Mouse (Mus musculus) hindbrain, embryonic 14.5 days (tissue): ENCODE results near the gene Hs3st5. TPM values are rescaled to one million over a fixed set of nuclear protein-coding genes. Genes with fewer than 3 reads are reported as not detected.
"Not testable (repeated sequence)": the region's sequence is repeated elsewhere in the genome, so short reads cannot be mapped to it uniquely, and the experiment has no call there.

Source experiments
- ATAC-seq: fragments of 200-750 bp; cut with Nextera tagmentation; 2 replicates; pipeline ENCODE4 v1.8.0; 2017; ENCODE audit warnings: moderate number of reproducible peaks, mild to moderate bottlenecking, moderate TSS enrichment, moderate library complexity; ENCODE audit not compliant: low FRiP score
- DNase-seq: peaks from one replicate; pipeline ENCODE4 v3.0.0-alpha.2; 2015; ENCODE audit warnings: low spot score
- H3K27ac ChIP-seq: fragments of 300-500 bp; sonication (generic); 2 replicates; pipeline ENCODE4 v1.5.1; 2014; ENCODE audit warnings: mild to moderate bottlenecking, moderate library complexity
- H3K27me3 ChIP-seq: fragments of 300-500 bp; sonication (generic); 2 replicates; pipeline ENCODE4 v1.6.1; 2014; ENCODE audit warnings: mild to moderate bottlenecking, low read length, mixed read lengths; ENCODE audit not compliant: control insufficient read depth, insufficient read depth
- H3K36me3 ChIP-seq: fragments of 300-500 bp; sonication (generic); replicated peaks from 2 replicates; pipeline ENCODE4 v1.6.1; 2014; ENCODE audit not compliant: control insufficient read depth, insufficient read depth
- H3K4me1 ChIP-seq: fragments of 300-500 bp; sonication (generic); replicated peaks from 2 replicates; pipeline ENCODE4 v1.6.1; 2014; ENCODE audit warnings: antibody characterized with exemption, low read length, mixed read lengths; ENCODE audit not compliant: control insufficient read depth, insufficient read depth
- H3K4me2 ChIP-seq: fragments of 300-500 bp; sonication (generic); replicated peaks from 2 replicates; pipeline ENCODE4 v1.6.1; 2014; ENCODE audit warnings: mild to moderate bottlenecking, moderate library complexity
- H3K4me3 ChIP-seq: fragments of 300-500 bp; sonication (generic); replicated peaks from 2 replicates; pipeline ENCODE4 v1.5.1; 2014; ENCODE audit warnings: mild to moderate bottlenecking, low read length
- H3K9ac ChIP-seq: fragments of 300-500 bp; sonication (generic); 2 replicates; pipeline ENCODE4 v1.6.1; 2014
- H3K9me3 ChIP-seq: fragments of 300-500 bp; sonication (generic); 2 replicates; pipeline ENCODE4 v1.6.1; 2016; ENCODE audit warnings: low read length; ENCODE audit not compliant: control insufficient read depth
- WGBS: fragments of 180-500 bp; shearing (Covaris S2); extraction: QIAGEN DNeasy Blood & Tissue Kit; methylation state at CpG from one replicate; pipeline ENCODE4 v1.1.7; 2014; 5-methylcytosine and 5-hydroxymethylcytosine counted together
- polyA plus RNA-seq: library from polyadenylated mRNA; unstranded; fragments of >200 nt; fragmentation: Nextera tagmentation; extraction: Ambion mirVana; gene quantifications from 2 replicates; pipeline ENCODE4 v1.2.1, GENCODE M21; 2014

Gene Hs3st5
- polyA plus RNA-seq, 1 experiment from 2014 or later = 36.0 TPM

DNA sequence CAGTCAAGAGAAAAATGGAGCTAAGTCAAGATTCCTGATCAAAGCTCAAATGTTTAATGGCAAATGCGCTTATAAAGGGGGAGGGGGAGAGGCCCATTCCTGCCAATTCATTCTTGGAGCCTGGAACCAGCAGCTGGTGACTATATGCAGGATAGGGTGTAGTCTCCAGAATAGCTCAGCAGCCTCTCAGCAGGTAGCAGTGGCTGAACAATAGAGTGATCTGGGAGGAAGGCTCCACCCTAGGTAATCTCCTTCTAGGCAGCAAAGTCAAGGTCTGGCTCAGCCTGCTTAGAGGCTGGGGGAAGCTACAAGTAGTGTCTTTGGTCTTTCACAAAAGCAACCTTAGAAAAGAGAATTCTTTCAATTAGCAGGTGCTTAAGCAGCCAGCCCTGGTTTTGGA is 104.8 kb downstream of the Hs3st5 start:
- not testable (repeated sequence) for DNase-seq, H3K4me3 ChIP-seq, ATAC-seq, H3K4me2 ChIP-seq, H3K27me3 ChIP-seq, H3K9me3 ChIP-seq, H3K9ac ChIP-seq, H3K36me3 ChIP-seq, H3K27ac ChIP-seq, H3K4me1 ChIP-seq
- WGBS = 8% methylated on average over 1 of the region's 1 CpGs

DNA sequence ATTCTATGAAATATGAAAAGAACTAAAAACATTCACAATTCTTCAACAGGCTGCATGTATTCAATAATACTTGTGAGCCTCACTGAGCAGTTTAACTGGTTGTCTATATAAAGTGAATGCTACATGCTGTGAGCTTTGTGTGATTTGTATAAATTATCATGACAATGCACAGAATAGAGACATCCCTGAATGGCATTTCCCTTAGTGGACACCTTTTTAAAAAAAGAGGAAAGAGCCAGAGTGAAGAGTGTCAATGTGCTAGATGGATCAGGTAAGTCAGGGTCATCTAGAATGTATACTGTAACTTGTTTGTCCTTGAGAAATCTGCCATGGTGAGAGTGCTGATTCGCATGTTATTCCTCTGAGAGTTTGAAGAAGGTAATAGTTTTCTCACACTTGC is 116.4 kb downstream of the Hs3st5 start:
- Histone ChIP-seq H3K4me1 (no peaks in the 10 kb centered on the region), H3K9ac (no peak overlapping the region), H3K36me3 (no peaks in the 10 kb centered on the region), H3K27me3 (no peaks in the 10 kb centered on the region), H3K4me2 (no peak overlapping the region), H3K9me3 (no peaks in the 10 kb centered on the region), H3K4me3 (no peak overlapping the region), H3K27ac (no peak overlapping the region)
- ATAC-seq (no peak), DNase-seq (no peak)
- 80% methylated on average over 1 of the region's 1 CpGs for WGBS

DNA sequence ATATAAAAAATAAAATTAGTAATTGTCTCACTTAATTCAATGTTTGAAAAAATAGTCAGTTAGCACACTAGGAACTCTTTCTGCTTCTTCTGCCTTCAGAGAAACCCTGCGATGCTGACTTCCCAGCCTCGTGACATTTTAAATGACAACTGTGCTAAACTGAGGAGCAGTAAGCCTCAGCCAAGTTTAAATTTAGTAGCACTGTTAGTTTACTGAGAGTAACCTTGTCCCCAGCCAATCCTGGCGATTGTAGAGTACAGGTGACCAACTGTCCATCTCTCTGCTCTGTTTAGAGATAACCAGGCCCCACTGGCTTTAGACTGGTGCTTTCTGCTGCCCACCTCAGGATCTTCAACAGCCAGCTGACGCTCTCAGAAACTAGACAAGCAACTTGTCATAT is 121.3 kb downstream of the Hs3st5 start:
- Histone ChIP-seq H3K4me1 (no peaks in the 10 kb centered on the region), H3K9me3 (no peaks in the 10 kb centered on the region), H3K4me2 (no peak overlapping the region), H3K36me3 (no peaks in the 10 kb centered on the region), H3K4me3 (no peak overlapping the region), H3K9ac (no peak overlapping the region), H3K27ac (no peak overlapping the region), H3K27me3 (no peaks in the 10 kb centered on the region)
- ATAC-seq = no peak
- DNase-seq = no peak
- 93% methylated on average over 4 of the region's 4 CpGs for WGBS

DNA sequence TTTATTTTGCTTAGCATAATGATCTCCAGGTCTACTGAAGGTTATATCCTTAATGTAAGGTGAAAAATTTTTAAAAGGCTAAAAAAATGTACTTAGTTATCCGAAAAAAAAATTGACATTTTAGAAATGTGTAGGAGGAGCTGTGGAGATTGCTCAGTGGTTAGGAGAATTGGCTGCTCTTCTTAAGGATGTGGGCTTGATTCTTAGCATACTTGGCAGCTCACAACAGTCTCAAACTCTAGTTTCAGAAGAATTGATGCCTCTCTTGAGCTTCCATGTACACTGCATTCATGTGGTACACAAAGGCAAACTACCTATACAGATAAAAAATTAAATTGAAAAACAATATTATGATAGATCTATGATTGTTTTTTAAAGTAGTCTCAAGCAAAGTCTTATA is 125.1 kb downstream of the Hs3st5 start:
- Histone ChIP-seq H3K27ac (no peak overlapping the region), H3K9ac (no peak overlapping the region), H3K36me3 (no peaks in the 10 kb centered on the region), H3K4me3 (no peak overlapping the region), H3K4me1 (no peaks in the 10 kb centered on the region), H3K4me2 (no peak overlapping the region), H3K9me3 (no peaks in the 10 kb centered on the region), H3K27me3 (no peaks in the 10 kb centered on the region)
- DNase-seq = no peak
- no peak for ATAC-seq
- 93% methylated on average over 1 of the region's 1 CpGs for WGBS

DNA sequence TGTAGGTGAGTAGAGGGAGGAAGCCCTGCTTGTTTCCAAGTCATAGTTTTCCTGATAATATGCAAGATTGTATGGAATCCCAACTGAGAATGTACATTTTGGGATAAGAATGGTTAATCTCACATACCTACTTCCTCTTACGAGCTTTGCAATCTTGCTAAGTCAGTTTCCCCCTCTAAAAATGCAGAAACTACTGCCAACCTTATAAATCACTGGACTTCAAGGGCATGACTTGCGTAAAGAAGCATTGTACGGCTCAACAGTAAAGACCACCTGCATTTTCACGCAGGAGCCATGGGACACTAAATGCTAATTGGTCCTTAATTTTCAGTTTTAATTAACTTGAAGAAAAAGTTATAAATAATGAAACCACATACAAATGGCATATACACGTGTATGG is 144.0 kb downstream of the Hs3st5 start:
- no peak overlapping the region for H3K4me2 ChIP-seq
- WGBS = 78% methylated on average over 5 of the region's 5 CpGs
- H3K27me3 ChIP-seq = no peaks in the 10 kb centered on the region
- no peaks in the 10 kb centered on the region for H3K4me1 ChIP-seq
- H3K4me3 ChIP-seq = no peak overlapping the region
- DNase-seq (no peak), ATAC-seq (no peak)
- H3K9me3 ChIP-seq = no peaks in the 10 kb centered on the region
- no peak overlapping the region for H3K27ac ChIP-seq
- no peaks in the 10 kb centered on the region for H3K36me3 ChIP-seq
- H3K9ac ChIP-seq = no peak overlapping the region

DNA sequence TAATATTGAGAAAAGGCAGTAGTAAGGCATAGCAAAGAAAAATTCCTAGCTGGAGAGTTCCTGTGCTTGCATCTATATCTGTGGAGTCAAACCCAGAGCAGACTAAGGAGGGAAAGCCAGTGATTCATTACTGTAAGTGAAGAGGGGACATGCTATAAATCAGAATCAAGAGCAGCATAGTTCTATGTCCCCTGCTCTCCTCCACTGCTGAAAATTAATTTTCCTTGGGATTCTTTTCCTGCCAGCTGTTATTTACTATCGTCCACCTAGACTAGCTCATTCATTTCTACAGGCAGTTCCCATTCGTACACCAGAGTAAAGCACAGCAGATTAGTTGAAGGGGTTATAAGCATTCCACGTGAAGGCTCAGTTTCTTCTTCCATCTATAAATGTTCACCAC is 207.4 kb downstream of the Hs3st5 start:
- Histone ChIP-seq H3K4me2 (no peak overlapping the region), H3K4me1 (no peaks in the 10 kb centered on the region), H3K4me3 (no peak overlapping the region), H3K27ac (no peak overlapping the region), H3K36me3 (no peaks in the 10 kb centered on the region), H3K9me3 (no peaks in the 10 kb centered on the region), H3K9ac (no peak overlapping the region), H3K27me3 (no peaks in the 10 kb centered on the region)
- 83% methylated on average over 3 of the region's 3 CpGs for WGBS
- no peak for DNase-seq
- no peak for ATAC-seq

DNA sequence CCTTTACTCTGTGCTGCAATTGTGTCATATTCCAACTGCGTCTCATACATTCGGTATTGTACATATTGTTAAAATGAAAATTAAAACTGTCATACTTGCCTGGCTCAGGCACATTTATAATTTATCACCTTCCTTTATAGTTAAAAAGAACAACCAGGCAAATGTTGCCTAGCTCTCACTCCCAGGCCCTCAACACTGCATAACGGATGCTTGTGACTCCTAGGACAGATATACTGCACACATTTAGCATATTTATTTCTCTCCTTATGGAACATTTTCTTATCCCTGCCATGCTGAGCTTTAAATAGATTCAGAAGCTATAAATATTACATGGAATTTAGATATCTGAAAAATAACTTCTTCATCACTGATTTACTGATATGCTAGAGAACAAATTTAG is 219.6 kb downstream of the Hs3st5 start:
- ATAC-seq = no peak
- no peak overlapping the region for H3K9ac ChIP-seq
- H3K27me3 ChIP-seq = no peaks in the 10 kb centered on the region
- H3K9me3 ChIP-seq = no peaks in the 10 kb centered on the region
- no peak overlapping the region for H3K4me2 ChIP-seq
- no peak overlapping the region for H3K27ac ChIP-seq
- DNase-seq = no peak
- no peaks in the 10 kb centered on the region for H3K36me3 ChIP-seq
- WGBS = 74% methylated on average over 3 of the region's 3 CpGs
- H3K4me1 ChIP-seq = peaks cover 8% of the 10 kb centered on the region; the same call in 1 of the 2 replicates
- no peak overlapping the region for H3K4me3 ChIP-seq

DNA sequence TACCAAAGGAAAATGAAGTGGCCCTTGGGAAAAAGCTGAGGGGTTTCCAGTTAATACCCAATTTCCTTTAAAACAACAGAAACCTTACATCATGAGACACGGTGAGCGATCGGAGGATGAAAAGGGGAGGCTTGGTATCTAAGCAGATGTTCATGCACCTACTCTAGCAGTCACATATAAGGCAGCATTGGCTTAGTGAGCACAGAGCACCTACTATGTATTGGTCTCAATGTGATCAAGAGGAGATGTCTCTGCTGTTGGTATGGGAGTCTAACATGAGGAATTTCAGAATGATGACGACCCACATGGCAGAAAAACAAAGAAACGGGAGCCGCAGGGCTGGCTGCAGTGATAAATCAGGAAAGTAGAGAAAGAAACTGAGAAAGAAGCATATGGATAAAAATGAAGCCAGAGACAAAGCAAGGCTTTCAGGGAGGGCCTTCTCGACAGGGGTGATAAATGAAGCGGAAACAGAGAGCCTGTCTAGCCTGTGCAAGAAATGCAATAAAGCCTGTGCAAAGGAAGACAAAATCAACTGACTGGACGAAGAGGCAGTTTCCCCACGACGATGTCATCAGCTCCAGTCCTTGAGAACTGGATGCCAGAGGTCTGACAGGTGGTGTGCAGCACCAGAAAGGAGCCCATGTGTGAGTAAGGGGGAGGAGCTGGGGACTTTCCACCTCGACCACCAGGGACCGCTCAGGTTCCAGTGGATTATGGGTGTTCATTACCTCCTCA is 222.9 kb downstream of the Hs3st5 start:
- WGBS = 29% methylated on average over 13 of the region's 13 CpGs
- Histone ChIP-seq H3K4me1 (peaks cover 8% of the 10 kb centered on the region; the same call in 1 of the 2 replicates), H3K4me3 (no peak overlapping the region), H3K9me3 (no peaks in the 10 kb centered on the region), H3K27me3 (no peaks in the 10 kb centered on the region), H3K36me3 (no peaks in the 10 kb centered on the region), H3K9ac (no peak overlapping the region), H3K4me2 (no peak overlapping the region), H3K27ac (peak overlapping the region; percentile 65; the same call in 1 of the 2 replicates)
- peak; percentile 64; the same call in 1 of the 2 replicates for ATAC-seq
- DNase-seq = no peak

DNA sequence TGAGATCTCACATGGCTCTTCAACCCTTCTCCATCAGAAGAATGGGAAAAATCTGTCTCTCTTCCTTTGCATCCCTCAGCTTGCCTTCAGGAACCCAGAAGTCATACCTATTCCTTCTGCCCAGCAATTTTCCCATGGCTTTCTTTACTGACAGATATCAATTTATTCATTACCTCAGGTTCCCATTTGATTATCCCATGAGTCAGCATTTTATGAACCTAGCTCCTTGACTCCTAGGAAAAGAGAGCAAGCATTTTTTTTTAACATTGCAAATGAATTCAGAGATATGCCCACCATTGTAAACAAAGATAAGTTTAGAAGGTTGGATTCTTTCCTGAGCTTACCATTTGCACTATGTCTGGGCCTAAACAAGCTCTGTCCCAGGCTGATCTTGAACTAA is 232.8 kb downstream of the Hs3st5 start:
- no peaks in the 10 kb centered on the region for H3K27me3 ChIP-seq
- no peak for DNase-seq
- H3K27ac ChIP-seq = no peak overlapping the region
- no peak overlapping the region for H3K9ac ChIP-seq
- no peak overlapping the region for H3K4me3 ChIP-seq
- H3K9me3 ChIP-seq = no peaks in the 10 kb centered on the region
- no peaks in the 10 kb centered on the region for H3K36me3 ChIP-seq
- no peak for ATAC-seq
- no peak overlapping the region for H3K4me2 ChIP-seq
- H3K4me1 ChIP-seq = no peaks in the 10 kb centered on the region

DNA sequence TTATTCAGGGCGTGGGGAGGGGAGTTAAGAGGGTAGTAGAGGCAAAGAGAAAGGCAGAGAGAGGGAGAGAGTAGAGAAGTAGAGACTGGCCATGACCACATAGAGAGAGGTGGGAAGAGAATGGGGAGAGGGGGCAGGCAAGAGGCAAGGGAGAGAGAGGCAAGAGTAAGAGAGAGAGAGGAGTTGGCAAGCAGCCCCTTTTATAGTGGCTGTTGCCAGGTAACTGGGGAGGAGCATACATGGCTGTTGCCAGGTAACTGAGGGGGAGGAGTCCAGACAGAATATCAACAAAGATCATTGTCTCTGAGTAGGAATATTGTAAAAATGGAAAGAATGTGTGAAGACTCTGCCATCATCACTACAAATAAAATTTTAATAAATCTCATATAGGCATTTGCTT is 243.4 kb downstream of the Hs3st5 start:
- H3K4me2 ChIP-seq = no peak overlapping the region
- H3K36me3 ChIP-seq = no peaks in the 10 kb centered on the region
- no peaks in the 10 kb centered on the region for H3K9me3 ChIP-seq
- H3K4me3 ChIP-seq = no peak overlapping the region
- H3K4me1 ChIP-seq = no peaks in the 10 kb centered on the region
- no peak overlapping the region for H3K9ac ChIP-seq
- no peak overlapping the region for H3K27ac ChIP-seq
- ATAC-seq = 0 out of 2 replicates have a peak, but pooled peaks have one; percentile 51
- H3K27me3 ChIP-seq = no peaks in the 10 kb centered on the region
- 72% methylated on average over 1 of the region's 1 CpGs for WGBS
- DNase-seq = peak; percentile 28
